Mouse (Mus musculus): Measurements from ENCODE around the gene Zc3h12a. TPM values are rescaled to one million over a fixed set of nuclear protein-coding genes. Genes with fewer than 3 reads are reported as not detected.

Zc3h12a gene
- polyA plus RNA-seq (2015; fragmentation: Illumina TruSeq; extraction: RNeasy Lipid Tissue Mini Kit (QIAGEN cat#74804); ENCODE audit: insufficient read depth, low replicate concordance) = 13.9 TPM

DNA sequence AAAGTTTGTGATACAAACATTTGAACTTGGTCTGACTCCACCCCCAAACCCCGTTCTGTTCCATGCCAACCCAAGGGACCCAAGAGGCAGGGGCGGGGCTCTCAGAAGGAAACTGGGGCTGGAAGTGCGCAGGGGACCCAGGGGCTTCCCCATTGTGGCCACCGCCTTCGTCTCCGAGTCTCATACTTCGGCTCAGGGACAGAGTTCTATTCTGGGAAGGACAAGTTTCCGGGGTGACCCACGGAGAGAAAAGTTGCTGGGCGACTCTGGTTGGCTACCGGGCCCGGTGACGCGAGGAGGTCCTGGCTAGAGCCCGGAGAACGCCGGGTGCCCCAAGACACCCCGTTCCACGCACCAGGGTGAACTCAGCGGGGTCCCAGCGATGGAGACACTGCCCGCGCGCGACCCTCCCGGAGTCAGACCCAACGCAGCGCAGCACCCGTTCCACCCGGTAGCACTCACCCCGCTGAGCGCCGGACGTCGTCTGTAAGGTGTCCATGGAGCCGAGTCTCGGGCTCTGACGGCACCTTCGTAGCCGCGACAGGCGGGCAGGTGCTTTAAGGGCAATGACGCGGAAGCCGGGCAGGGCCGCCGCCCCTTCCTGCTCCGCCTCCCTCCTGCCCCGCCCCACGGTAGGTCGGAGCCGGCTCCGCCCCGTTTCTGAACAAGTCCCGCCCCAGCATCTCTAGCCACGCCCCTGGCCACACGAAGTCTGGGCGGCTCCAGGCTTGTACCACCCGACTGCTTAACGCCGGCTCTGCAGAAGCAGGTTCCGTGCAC, at the start of gene Zc3h12a:
TSS of gene Zc3h12a (minus strand) at position 536 of the 780 bp plus-strand sequence.

DNA sequence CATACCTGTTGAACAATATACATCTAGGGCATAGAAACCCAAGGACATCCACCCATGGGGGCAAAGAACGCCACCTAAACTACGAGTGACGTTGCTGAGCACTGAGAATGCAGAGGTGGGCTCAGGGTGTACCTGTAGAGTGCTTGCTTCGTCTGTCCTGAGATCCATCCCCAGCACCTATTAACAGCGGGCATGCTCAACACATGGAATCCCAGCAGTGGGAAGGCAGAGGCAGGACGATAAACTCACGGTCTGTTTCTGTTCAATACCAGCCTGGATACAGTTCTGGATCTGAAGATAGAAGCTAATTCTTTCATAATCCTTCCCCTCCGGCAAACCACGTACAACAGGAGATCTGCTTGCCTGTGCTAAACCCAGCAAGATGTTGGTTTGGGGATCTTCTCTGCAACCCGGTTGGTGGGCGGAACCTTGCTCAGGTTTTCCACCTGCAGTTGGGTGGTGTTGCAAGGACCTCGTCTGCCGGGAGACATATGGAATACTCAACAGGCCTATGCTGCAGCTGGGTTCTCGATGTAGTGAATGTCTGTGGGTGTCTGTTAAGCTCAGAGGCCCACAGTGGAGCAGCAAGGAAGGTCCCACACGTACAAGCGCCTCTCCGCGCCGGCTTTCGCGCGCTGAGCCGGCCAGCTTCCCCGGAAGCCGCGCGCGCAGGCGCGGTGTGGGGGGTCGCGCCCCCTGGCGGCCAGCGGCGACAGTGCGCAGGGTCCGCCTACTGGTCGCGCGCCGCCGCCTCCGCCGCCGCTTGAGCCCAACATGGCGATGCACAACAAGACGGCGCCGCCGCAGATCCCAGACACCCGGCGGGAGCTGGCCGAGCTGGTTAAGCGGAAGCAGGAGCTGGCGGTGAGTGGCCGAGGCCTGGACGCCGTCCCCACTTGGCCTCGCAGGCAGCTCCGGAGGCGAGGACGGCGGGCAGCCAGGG, 43.0 kb downstream of the Zc3h12a start, which contains the start of gene Meaf6:
TSS of gene Meaf6 (plus strand) at position 732 of the 943 bp plus-strand sequence.

Other genes with a start within 250 kb of the Zc3h12a start
- gene Epha10, start 246.9 kb downstream of the Zc3h12a start, polyA plus RNA-seq (2015; fragmentation: Illumina TruSeq; extraction: RNeasy Lipid Tissue Mini Kit (QIAGEN cat#74804); ENCODE audit: insufficient read depth, low replicate concordance) = not detected
- 27.9 TPM for gene 9930104L06Rik, start 190.8 kb downstream of the Zc3h12a start, polyA plus RNA-seq (2015; fragmentation: Illumina TruSeq; extraction: RNeasy Lipid Tissue Mini Kit (QIAGEN cat#74804); ENCODE audit: insufficient read depth, low replicate concordance)
- gene Cdca8, start 188.5 kb downstream of the Zc3h12a start, polyA plus RNA-seq (2015; fragmentation: Illumina TruSeq; extraction: RNeasy Lipid Tissue Mini Kit (QIAGEN cat#74804); ENCODE audit: insufficient read depth, low replicate concordance) = 24.0 TPM
- gene Rspo1, start 141.4 kb downstream of the Zc3h12a start, polyA plus RNA-seq (2015; fragmentation: Illumina TruSeq; extraction: RNeasy Lipid Tissue Mini Kit (QIAGEN cat#74804); ENCODE audit: insufficient read depth, low replicate concordance) = 1.9 TPM
- gene Gnl2, start 111.3 kb downstream of the Zc3h12a start, polyA plus RNA-seq (2015; fragmentation: Illumina TruSeq; extraction: RNeasy Lipid Tissue Mini Kit (QIAGEN cat#74804); ENCODE audit: insufficient read depth, low replicate concordance) = 109 TPM
- not detected for gene Dnali1, start 62.1 kb downstream of the Zc3h12a start, polyA plus RNA-seq (2015; fragmentation: Illumina TruSeq; extraction: RNeasy Lipid Tissue Mini Kit (QIAGEN cat#74804); ENCODE audit: insufficient read depth, low replicate concordance)
- gene Snip1, start 61.2 kb downstream of the Zc3h12a start, polyA plus RNA-seq (2015; fragmentation: Illumina TruSeq; extraction: RNeasy Lipid Tissue Mini Kit (QIAGEN cat#74804); ENCODE audit: insufficient read depth, low replicate concordance) = 28.7 TPM
- gene Meaf6, start 42.7 kb downstream of the Zc3h12a start, polyA plus RNA-seq (2015; fragmentation: Illumina TruSeq; extraction: RNeasy Lipid Tissue Mini Kit (QIAGEN cat#74804); ENCODE audit: insufficient read depth, low replicate concordance) = 63.3 TPM

Measured in spleen, adult 10 weeks (tissue).